Mouse (Mus musculus) midbrain, postnatal 0 days (tissue): ENCODE results near the gene Washc1. TPM values are rescaled to one million over a fixed set of nuclear protein-coding genes. Genes with fewer than 3 reads are reported as not detected.

Experiments
- ATAC-seq: fragments of 200-750 bp; cut with Nextera tagmentation; 2 replicates; pipeline ENCODE4 v1.8.0; 2017; ENCODE audit warnings: moderate number of reproducible peaks, mild to moderate bottlenecking, moderate TSS enrichment, moderate library complexity; ENCODE audit not compliant: low FRiP score
- DNase-seq: peaks from one replicate; pipeline ENCODE4 v3.0.0-alpha.2; 2015; ENCODE audit warnings: low spot score
- H3K27ac ChIP-seq: fragments of 300-500 bp; sonication (generic); 2 replicates; pipeline ENCODE4 v1.5.1; 2014; ENCODE audit warnings: low read depth, mild to moderate bottlenecking, low read length, mixed read lengths
- H3K27me3 ChIP-seq: fragments of 300-500 bp; sonication (generic); 2 replicates; pipeline ENCODE4 v1.6.1; 2014; ENCODE audit warnings: low read length, control low read depth, mixed read lengths; ENCODE audit not compliant: insufficient read depth
- H3K36me3 ChIP-seq: fragments of 300-500 bp; sonication (generic); 2 replicates; pipeline ENCODE4 v1.6.1; 2014; ENCODE audit warnings: low read length, control low read depth, mixed read lengths; ENCODE audit not compliant: insufficient read depth
- H3K4me1 ChIP-seq: fragments of 300-500 bp; sonication (generic); 2 replicates; pipeline ENCODE4 v1.6.1; 2014; ENCODE audit warnings: mild to moderate bottlenecking, control low read depth, antibody characterized with exemption, low read length, mixed read lengths; ENCODE audit not compliant: insufficient read depth
- H3K4me2 ChIP-seq: fragments of 300-500 bp; sonication (generic); 2 replicates; pipeline ENCODE4 v1.6.1; 2014; ENCODE audit warnings: low read depth, mild to moderate bottlenecking, low read length, mixed read lengths; ENCODE audit not compliant: poor library complexity, severe bottlenecking
- H3K4me3 ChIP-seq: fragments of 300-500 bp; sonication (generic); 2 replicates; pipeline ENCODE4 v1.5.1; 2014; ENCODE audit warnings: low read depth, mild to moderate bottlenecking, low read length, moderate library complexity
- H3K9ac ChIP-seq: fragments of 300-500 bp; sonication (generic); replicated peaks from 2 replicates; pipeline ENCODE4 v1.6.1; 2014; ENCODE audit warnings: mild to moderate bottlenecking, low read length, moderate library complexity, mixed read lengths; ENCODE audit not compliant: poor library complexity, severe bottlenecking
- H3K9me3 ChIP-seq: fragments of 300-500 bp; sonication (generic); 2 replicates; pipeline ENCODE4 v1.6.1; 2016; ENCODE audit warnings: low read length, control low read depth
- CTCF ChIP-seq: IDR thresholded peaks from 2 replicates; pipeline ENCODE4 v1.5.1; 2016; ENCODE audit warnings: antibody characterized with exemption, mild to moderate bottlenecking
- WGBS: fragments of 180-500 bp; shearing (Covaris S2); extraction: QIAGEN DNeasy Blood & Tissue Kit; methylation state at CpG from one replicate; pipeline ENCODE4 v1.1.7; 2014; 5-methylcytosine and 5-hydroxymethylcytosine counted together
- polyA plus RNA-seq: library from polyadenylated mRNA; unstranded; fragments of >200 nt; fragmentation: Nextera tagmentation; extraction: Ambion mirVana; gene quantifications from 2 replicates; pipeline ENCODE4 v1.2.1, GENCODE M21; 2015
- total RNA-seq: library from RNA; depleted of rRNA; stranded (reverse); fragments of >200 nt; gene quantifications from 2 replicates; pipeline ENCODE4 v1.2.3, GENCODE M21; 2014

Gene Washc1
- total and polyA plus RNA-seq, 2 experiments from 2014 or later, result 41.7 to 44.1 TPM

DNA sequence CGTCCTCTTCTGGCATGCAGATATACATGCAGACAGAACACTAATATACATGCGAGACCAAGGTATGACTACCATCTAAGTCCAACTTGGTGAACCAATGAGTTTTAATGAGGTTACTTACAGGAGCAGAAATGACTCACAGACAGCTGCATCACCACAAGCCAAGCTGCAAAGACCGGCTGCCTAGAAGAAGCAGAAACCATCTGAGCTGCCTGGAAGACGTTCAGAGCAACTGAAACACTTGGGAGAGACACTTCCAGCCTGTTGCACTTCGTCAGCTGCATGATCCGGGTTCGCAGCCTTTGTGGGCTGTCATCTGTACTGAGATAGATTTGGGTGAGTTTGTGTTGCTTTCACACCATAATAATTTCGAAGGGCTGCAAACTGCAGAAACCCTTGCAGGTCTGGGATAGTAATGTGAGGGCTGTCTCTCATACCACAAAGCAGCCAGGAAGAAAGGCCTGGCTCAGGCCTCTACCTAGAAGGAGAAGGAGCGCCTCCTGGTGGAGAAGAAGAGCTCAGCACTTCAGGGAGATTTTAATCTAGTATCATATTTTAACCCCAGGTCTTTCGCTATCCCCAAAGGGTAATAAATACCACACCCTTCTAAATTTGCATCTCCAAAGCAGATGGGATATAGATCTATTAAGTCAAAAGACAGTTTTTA, 4.6 kb upstream of the Washc1 start:
- no peak overlapping the region for H3K4me2 ChIP-seq
- H3K4me1 ChIP-seq, result no peaks in the 10 kb centered on the region
- no peak overlapping the region for H3K9ac ChIP-seq
- H3K4me3 ChIP-seq, result no peak overlapping the region
- no peaks in the 10 kb centered on the region for H3K27me3 ChIP-seq
- TF ChIP-seq CTCF, result peak; percentile 85
- 58% methylated on average over 10 of the region's 10 CpGs for WGBS
- no peaks in the 10 kb centered on the region for H3K36me3 ChIP-seq
- no peak for ATAC-seq
- H3K27ac ChIP-seq, result no peak overlapping the region
- no peaks in the 10 kb centered on the region for H3K9me3 ChIP-seq
- peak; percentile 80 for DNase-seq

- WGBS, result 65% methylated on average over 8 of the region's 8 CpGs
- H3K4me2 ChIP-seq, result no peak overlapping the region
These were observed 3.9 kb upstream of the Washc1 start for GRCm38 (mm10) chr17:66107466-66107865.

GRCm38 (mm10) chr17:66108198-66108597, 3.1 kb upstream of the Washc1 start:
- 85% methylated on average over 4 of the region's 4 CpGs for WGBS
- Histone ChIP-seq H3K9me3 (no peaks in the 10 kb centered on the region), H3K27ac (no peak overlapping the region), H3K36me3 (no peaks in the 10 kb centered on the region), H3K4me2 (no peak overlapping the region), H3K27me3 (no peaks in the 10 kb centered on the region), H3K4me1 (peaks cover 3% of the 10 kb centered on the region; the same call in 1 of the 2 replicates), H3K9ac (no peak overlapping the region), H3K4me3 (no peak overlapping the region)
- ATAC-seq, result no peak
- DNase-seq, result no peak
- no peak for TF ChIP-seq CTCF

More at GRCm38 (mm10) chr17:66107466-66107865, 3.9 kb upstream of the Washc1 start:
- DNase-seq (no peak), ATAC-seq (no peak)
- Histone ChIP-seq H3K9me3 (no peaks in the 10 kb centered on the region), H3K36me3 (no peaks in the 10 kb centered on the region), H3K9ac (no peak overlapping the region), H3K27me3 (no peaks in the 10 kb centered on the region), H3K4me3 (no peak overlapping the region), H3K4me1 (peaks cover 3% of the 10 kb centered on the region; the same call in 1 of the 2 replicates), H3K27ac (no peak overlapping the region)
- no peak for TF ChIP-seq CTCF

DNA sequence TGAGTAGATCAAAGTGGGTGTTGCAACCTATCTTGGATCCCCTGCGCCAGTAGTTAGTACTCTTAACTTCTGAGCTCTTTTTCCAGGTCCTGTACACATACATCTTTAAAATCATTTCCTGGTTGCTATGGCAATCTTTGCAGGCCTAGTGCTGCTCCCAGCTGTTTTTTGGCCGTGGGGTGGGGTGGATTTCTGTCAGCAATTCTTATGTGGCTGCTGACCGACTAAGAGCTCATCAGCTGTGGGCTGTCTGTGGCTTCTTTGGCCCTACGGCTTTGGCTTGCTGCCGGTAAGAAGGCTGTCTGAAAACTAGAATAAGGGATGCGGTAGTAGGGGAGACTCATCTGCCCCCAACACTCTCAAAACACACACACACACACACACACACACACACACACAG, 599 bp upstream of the Washc1 start:
- peaks cover 18% of the 10 kb centered on the region for H3K36me3 ChIP-seq
- peak overlapping the region; percentile 61; the same call in 1 of the 2 replicates for H3K9ac ChIP-seq
- no peak for TF ChIP-seq CTCF
- no peaks in the 10 kb centered on the region for H3K9me3 ChIP-seq
- ATAC-seq (no peak), DNase-seq (no peak)
- peaks cover 3% of the 10 kb centered on the region; the same call in 1 of the 2 replicates for H3K4me1 ChIP-seq
- WGBS, result 41% methylated on average over 6 of the region's 6 CpGs
- H3K27me3 ChIP-seq, result no peaks in the 10 kb centered on the region
- no peak overlapping the region for H3K27ac ChIP-seq
- H3K4me3 ChIP-seq, result peak overlapping the region; percentile 66
- H3K4me2 ChIP-seq, result peak overlapping the region; percentile 54

- Histone ChIP-seq H3K27ac (no peak overlapping the region), H3K27me3 (no peaks in the 10 kb centered on the region), H3K9ac (peak overlapping the region; percentile 61), H3K9me3 (no peaks in the 10 kb centered on the region), H3K36me3 (peaks cover 31% of the 10 kb centered on the region), H3K4me1 (peaks cover 3% of the 10 kb centered on the region; the same call in 1 of the 2 replicates), H3K4me3 (peak overlapping the region; percentile 66), H3K4me2 (peak overlapping the region; percentile 54)
- no peak for TF ChIP-seq CTCF
- ATAC-seq, result no peak
- WGBS, result 43% methylated on average over 4 of the region's 4 CpGs
- DNase-seq, result no peak
These were observed 821 bp downstream of the Washc1 start for GRCm38 (mm10) chr17:66112166-66112565.

DNA sequence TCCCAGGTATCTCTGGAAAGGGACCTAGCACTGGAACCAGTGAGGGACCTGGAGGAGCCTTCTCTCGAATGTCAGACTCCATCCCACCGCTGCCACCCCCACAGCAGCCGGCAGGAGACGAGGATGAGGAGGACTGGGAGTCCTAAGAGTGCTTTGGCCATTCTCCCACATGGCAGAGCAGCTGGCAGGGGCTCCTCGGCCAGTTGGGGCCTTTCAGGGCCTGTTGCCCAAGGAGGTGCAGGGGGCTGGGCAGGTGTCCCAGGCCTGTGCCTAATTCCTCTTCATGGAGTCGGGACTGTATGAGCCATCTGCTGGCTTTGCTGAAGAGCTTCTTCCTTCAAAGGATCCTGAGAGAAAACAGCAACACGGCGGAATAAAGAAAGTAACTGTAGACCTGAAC, 7.6 kb downstream of the Washc1 start:
- Histone ChIP-seq H3K27me3 (no peaks in the 10 kb centered on the region), H3K9me3 (no peaks in the 10 kb centered on the region), H3K9ac (no peak overlapping the region), H3K4me2 (no peak overlapping the region), H3K4me3 (no peak overlapping the region), H3K36me3 (peaks cover 59% of the 10 kb centered on the region), H3K27ac (no peak overlapping the region), H3K4me1 (0 out of 2 replicates have a peak, but pooled peaks cover 1% of the 10 kb centered on the region)
- ATAC-seq, result no peak
- WGBS, result 89% methylated on average over 8 of the region's 8 CpGs
- no peak for DNase-seq
- TF ChIP-seq CTCF, result no peak
